Mouse (Mus musculus): ENCODE measurements around the gene Cyb5d1. TPM values are rescaled to one million over a fixed set of nuclear protein-coding genes. Genes with fewer than 3 reads are reported as not detected.
A peak's percentile ranks its signal among the peaks of the same experiment; 100 is the strongest.

The Cyb5d1 gene
- total and polyA plus RNA-seq, 2 experiments from 2014 or later = 18.8 to 22.6 TPM

- DNase-seq (ENCODE audit: low spot score) (peak; percentile 67), ATAC-seq (ENCODE audit: low FRiP score) (no peak)
- no peak overlapping the region for H3K4me3 ChIP-seq (ENCODE audit: low read depth, low read length)
- peak overlapping the region; percentile 33; the same call in 1 of the 2 replicates for H3K9ac ChIP-seq (replicated peaks; ENCODE audit: low read length, poor library complexity, severe bottlenecking)
- WGBS = 36% methylated on average over 12 of the region's 12 CpGs
- TF ChIP-seq CTCF (IDR thresholded peaks at IDR 0.05) = no peak
- peak overlapping the region; percentile 35 for H3K4me2 ChIP-seq (ENCODE audit: low read depth, low read length, poor library complexity, severe bottlenecking)
- H3K27me3 ChIP-seq (ENCODE audit: insufficient read depth, low read length) = no peaks in the 10 kb centered on the region
- no peaks in the 10 kb centered on the region for H3K9me3 ChIP-seq (ENCODE audit: low read length)
- H3K4me1 ChIP-seq (ENCODE audit: insufficient read depth, low read length) = peaks cover 6% of the 10 kb centered on the region; the same call in 1 of the 2 replicates
- peaks cover 5% of the 10 kb centered on the region; the same call in 1 of the 2 replicates for H3K36me3 ChIP-seq (ENCODE audit: insufficient read depth, low read length)
- peak overlapping the region; percentile 63 for H3K27ac ChIP-seq (ENCODE audit: low read depth, low read length)
Observed at GRCm38 (mm10) chr11:69372056-69372779, 23.2 kb downstream of the Cyb5d1 start.

- H3K9me3 ChIP-seq (ENCODE audit: low read length) = no peaks in the 10 kb centered on the region
- peak overlapping the region; percentile 63 for H3K27ac ChIP-seq (ENCODE audit: low read depth, low read length)
- peaks cover 5% of the 10 kb centered on the region; the same call in 1 of the 2 replicates for H3K36me3 ChIP-seq (ENCODE audit: insufficient read depth, low read length)
- no peak for ATAC-seq (ENCODE audit: low FRiP score)
- DNase-seq (ENCODE audit: low spot score) = no peak
- peaks cover 6% of the 10 kb centered on the region; the same call in 1 of the 2 replicates for H3K4me1 ChIP-seq (ENCODE audit: insufficient read depth, low read length)
- 31% methylated on average over 12 of the region's 12 CpGs for WGBS
- TF ChIP-seq CTCF (IDR thresholded peaks at IDR 0.05) = no peak
- H3K27me3 ChIP-seq (ENCODE audit: insufficient read depth, low read length) = no peaks in the 10 kb centered on the region
- peak overlapping the region; percentile 33; the same call in 1 of the 2 replicates for H3K9ac ChIP-seq (replicated peaks; ENCODE audit: low read length, poor library complexity, severe bottlenecking)
- H3K4me3 ChIP-seq (ENCODE audit: low read depth, low read length) = peak overlapping the region; percentile 3; the same call in 1 of the 2 replicates
- peak overlapping the region; percentile 35 for H3K4me2 ChIP-seq (ENCODE audit: low read depth, low read length, poor library complexity, severe bottlenecking)
Observed at GRCm38 (mm10) chr11:69371601-69372000, 23.8 kb downstream of the Cyb5d1 start.

- peak overlapping the region; percentile 35 for H3K4me2 ChIP-seq (ENCODE audit: low read depth, low read length, poor library complexity, severe bottlenecking)
- ATAC-seq (ENCODE audit: low FRiP score) = no peak
- peak overlapping the region; percentile 63 for H3K27ac ChIP-seq (ENCODE audit: low read depth, low read length)
- H3K4me1 ChIP-seq (ENCODE audit: insufficient read depth, low read length) = peaks cover 8% of the 10 kb centered on the region; the same call in 1 of the 2 replicates
- TF ChIP-seq CTCF (IDR thresholded peaks at IDR 0.05) = no peak
- H3K4me3 ChIP-seq (ENCODE audit: low read depth, low read length) = peak overlapping the region; percentile 3; the same call in 1 of the 2 replicates
- H3K9me3 ChIP-seq (ENCODE audit: low read length) = no peaks in the 10 kb centered on the region
- WGBS = 15% methylated on average over 9 of the region's 9 CpGs
- H3K27me3 ChIP-seq (ENCODE audit: insufficient read depth, low read length) = no peaks in the 10 kb centered on the region
- H3K9ac ChIP-seq (replicated peaks; ENCODE audit: low read length, poor library complexity, severe bottlenecking) = 0 out of 2 replicates have a peak overlapping the region, but pooled peaks have one; percentile 14
- DNase-seq (ENCODE audit: low spot score) = no peak
- peaks cover 4% of the 10 kb centered on the region; the same call in 1 of the 2 replicates for H3K36me3 ChIP-seq (ENCODE audit: insufficient read depth, low read length)
Observed at GRCm38 (mm10) chr11:69370817-69371215, 24.6 kb downstream of the Cyb5d1 start.

GRCm38 (mm10) chr11:69369990-69370816 lies 25.2 kb downstream of the Cyb5d1 start:
- H3K4me1 ChIP-seq (ENCODE audit: insufficient read depth, low read length) = peaks cover 13% of the 10 kb centered on the region; the same call in 1 of the 2 replicates
- no peak for ATAC-seq (ENCODE audit: low FRiP score)
- peak overlapping the region; percentile 88 for H3K4me2 ChIP-seq (ENCODE audit: low read depth, low read length, poor library complexity, severe bottlenecking)
- peak overlapping the region; percentile 89 for H3K4me3 ChIP-seq (ENCODE audit: low read depth, low read length)
- 19% methylated on average over 2 of the region's 2 CpGs for WGBS
- peaks cover 2% of the 10 kb centered on the region; the same call in 1 of the 2 replicates for H3K36me3 ChIP-seq (ENCODE audit: insufficient read depth, low read length)
- H3K9ac ChIP-seq (replicated peaks; ENCODE audit: low read length, poor library complexity, severe bottlenecking) = peak overlapping the region; percentile 100; the same call in 1 of the 2 replicates
- H3K27me3 ChIP-seq (ENCODE audit: insufficient read depth, low read length) = no peaks in the 10 kb centered on the region
- no peak for DNase-seq (ENCODE audit: low spot score)
- peak overlapping the region; percentile 99 for H3K27ac ChIP-seq (ENCODE audit: low read depth, low read length)
- no peak for TF ChIP-seq CTCF (IDR thresholded peaks at IDR 0.05)
- no peaks in the 10 kb centered on the region for H3K9me3 ChIP-seq (ENCODE audit: low read length)

- H3K4me1 ChIP-seq (ENCODE audit: insufficient read depth, low read length) = peaks cover 15% of the 10 kb centered on the region
- peak within 1 kb of the TSS; percentile 89 for H3K4me3 ChIP-seq (ENCODE audit: low read depth, low read length)
- H3K36me3 ChIP-seq (ENCODE audit: insufficient read depth, low read length) = peaks cover 2% of the 10 kb centered on the region; the same call in 1 of the 2 replicates
- TF ChIP-seq CTCF (IDR thresholded peaks at IDR 0.05) = no peak
- no peak for DNase-seq (ENCODE audit: low spot score)
- ATAC-seq (ENCODE audit: low FRiP score) = no peak
- H3K27ac ChIP-seq (ENCODE audit: low read depth, low read length) = peak within 1 kb of the TSS; percentile 99
- under 1% methylated on average over 23 of the region's 34 CpGs for WGBS
- peak within 1 kb of the TSS; percentile 100 for H3K9ac ChIP-seq (replicated peaks; ENCODE audit: low read length, poor library complexity, severe bottlenecking)
- peak within 1 kb of the TSS; percentile 88 for H3K4me2 ChIP-seq (ENCODE audit: low read depth, low read length, poor library complexity, severe bottlenecking)
- no peaks in the 10 kb centered on the region for H3K9me3 ChIP-seq (ENCODE audit: low read length)
- H3K27me3 ChIP-seq (ENCODE audit: insufficient read depth, low read length) = no peaks in the 10 kb centered on the region
Observed at GRCm38 (mm10) chr11:69369215-69369989, 26.0 kb downstream of the Cyb5d1 start, which contains the start of gene Chd3. Gene Chd3 (minus strand): TSS chr11:69369406.

Measured in midbrain, postnatal 0 days (tissue).